Mouse (Mus musculus): ENCODE results near the gene Tti1.

DNA sequence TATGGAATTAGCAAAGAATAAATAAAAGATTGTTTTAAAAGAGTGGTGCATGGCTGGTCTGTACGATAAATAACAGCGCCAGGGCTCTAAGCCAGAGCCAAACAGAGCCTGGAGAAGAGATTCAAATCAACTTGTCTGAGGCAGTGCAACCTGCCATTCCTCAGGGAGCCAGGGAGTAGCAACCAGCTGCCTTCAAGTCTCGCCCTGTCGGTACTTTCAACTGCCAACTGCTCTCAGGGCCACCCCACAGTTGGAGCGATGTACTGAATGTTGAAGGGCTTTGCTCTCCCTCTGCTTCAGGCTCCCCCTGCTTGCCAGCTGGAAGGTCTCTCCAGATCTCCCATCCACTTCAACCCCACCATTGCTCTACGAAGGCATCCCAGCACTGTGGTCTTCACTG is 58.1 kb downstream of the Tti1 start:
- no peak for TF ChIP-seq USF1 (IDR thresholded peaks at IDR 0.05; ENCODE audit: low read depth)
- no peak for TF ChIP-seq TCF12 (IDR thresholded peaks at IDR 0.05; ENCODE audit: insufficient read depth, poor library complexity, severe bottlenecking)
- no peak for TF ChIP-seq E2F4 (IDR thresholded peaks at IDR 0.05; ENCODE audit: insufficient read depth)
- TF ChIP-seq POLR2A (IDR thresholded peaks at IDR 0.05; ENCODE audit: insufficient read length, low read depth): no peak
- no peak for TF ChIP-seq CEBPB (IDR thresholded peaks at IDR 0.05; ENCODE audit: insufficient read depth, poor library complexity, severe bottlenecking)
- TF ChIP-seq MAX (IDR thresholded peaks at IDR 0.05; ENCODE audit: low read depth): no peak
- no peak for TF ChIP-seq SRF (IDR thresholded peaks at IDR 0.05; ENCODE audit: control insufficient read depth, insufficient read length, low read depth)
- no peak for TF ChIP-seq TCF3 (IDR thresholded peaks at IDR 0.05; ENCODE audit: insufficient read length, low read depth)

Measured in myocyte (in vitro differentiated cells).